Mouse (Mus musculus) myocyte (in vitro differentiated cells): ENCODE results near the gene Onecut3. TPM values are rescaled to one million over a fixed set of nuclear protein-coding genes. Genes with fewer than 3 reads are reported as not detected.

Experiments
- H3K27me3 ChIP-seq: one replicate; pipeline ENCODE4 v1.6.1; 2011; ENCODE audit not compliant: control insufficient read depth, insufficient read depth, insufficient read length
- H3K36me3 ChIP-seq: one replicate; pipeline ENCODE4 v1.6.1; 2011; ENCODE audit not compliant: control insufficient read depth, insufficient read depth
- H3K4me2 ChIP-seq: one replicate; pipeline ENCODE4 v1.6.1; 2011; ENCODE audit warnings: low read depth, control low read depth
- H3K4me3 ChIP-seq: one replicate; pipeline ENCODE4 v1.5.1; 2011; ENCODE audit warnings: mild to moderate bottlenecking, control low read depth, moderate library complexity
- H3K79me2 ChIP-seq: one replicate; pipeline ENCODE4 v1.6.1; 2011; ENCODE audit not compliant: control insufficient read depth, insufficient read depth
- H3ac ChIP-seq: one replicate; pipeline ENCODE4 v1.6.1; 2011; ENCODE audit not compliant: control insufficient read depth, insufficient read length
- CEBPB ChIP-seq: IDR thresholded peaks from 2 replicates; pipeline ENCODE4 v1.6.1; 2011; ENCODE audit warnings: mild to moderate bottlenecking, moderate library complexity; ENCODE audit not compliant: poor library complexity, insufficient read depth, severe bottlenecking
- E2F4 ChIP-seq: IDR thresholded peaks from one replicate; pipeline ENCODE4 v1.6.1; 2011; ENCODE audit warnings: mild to moderate bottlenecking, control low read depth, moderate library complexity; ENCODE audit not compliant: insufficient read depth
- MAX ChIP-seq: IDR thresholded peaks from one replicate; pipeline ENCODE4 v1.6.1; 2011; ENCODE audit warnings: low read depth, mild to moderate bottlenecking, control low read depth
- MYOD1 ChIP-seq, 3 experiments: IDR thresholded peaks; one replicate each; pipeline ENCODE4 v1.6.1; 2011; ENCODE audit warnings: control low read depth in 2 of 3, low read depth in 2 of 3, mild to moderate bottlenecking in 2 of 3, moderate library complexity in 1 of 3; ENCODE audit not compliant: insufficient read length in 2 of 3, control insufficient read depth in 1 of 3
- MYOG ChIP-seq, 3 experiments: IDR thresholded peaks; one replicate each; pipeline ENCODE4 v1.6.1; 2011; ENCODE audit warnings: control low read depth in 2 of 3, low read depth in 2 of 3, mild to moderate bottlenecking in 2 of 3; ENCODE audit not compliant: insufficient read length in 2 of 3, control insufficient read depth in 1 of 3, insufficient read depth in 1 of 3
- POLR2A ChIP-seq: IDR thresholded peaks from one replicate; pipeline ENCODE4 v1.6.1; 2011; ENCODE audit warnings: low read depth, mild to moderate bottlenecking, control low read depth, moderate library complexity; ENCODE audit not compliant: insufficient read length
- POLR2AphosphoS2 ChIP-seq: IDR thresholded peaks from one replicate; pipeline ENCODE4 v1.6.1; 2011; ENCODE audit warnings: low read depth, control low read depth; ENCODE audit not compliant: insufficient read length
- REST ChIP-seq: IDR thresholded peaks from one replicate; pipeline ENCODE4 v1.6.1; 2011; ENCODE audit warnings: mild to moderate bottlenecking, control low read depth, moderate library complexity; ENCODE audit not compliant: insufficient read depth, insufficient read length
- SRF ChIP-seq: IDR thresholded peaks from one replicate; pipeline ENCODE4 v1.6.1; 2011; ENCODE audit warnings: low read depth; ENCODE audit not compliant: control insufficient read depth, insufficient read length
- TCF12 ChIP-seq: IDR thresholded peaks from one replicate; pipeline ENCODE4 v1.6.1; 2011; ENCODE audit warnings: mild to moderate bottlenecking, control low read depth; ENCODE audit not compliant: poor library complexity, insufficient read depth, severe bottlenecking
- TCF3 ChIP-seq: IDR thresholded peaks from one replicate; pipeline ENCODE4 v1.6.1; 2011; ENCODE audit warnings: low read depth, control low read depth; ENCODE audit not compliant: insufficient read length
- USF1 ChIP-seq: IDR thresholded peaks from one replicate; pipeline ENCODE4 v1.6.1; 2011; ENCODE audit warnings: low read depth, mild to moderate bottlenecking, control low read depth, moderate library complexity
- polyA plus RNA-seq: library from polyadenylated mRNA; unstranded; fragments of >200 nt; fragmentation: generic; extraction: Trizol; gene quantifications from one replicate; pipeline ENCODE4 v1.2.1, GENCODE M21; 2012; ENCODE audit warnings: missing spikeins

Gene Onecut3
- polyA plus RNA-seq, 1 experiment = not detected

DNA sequence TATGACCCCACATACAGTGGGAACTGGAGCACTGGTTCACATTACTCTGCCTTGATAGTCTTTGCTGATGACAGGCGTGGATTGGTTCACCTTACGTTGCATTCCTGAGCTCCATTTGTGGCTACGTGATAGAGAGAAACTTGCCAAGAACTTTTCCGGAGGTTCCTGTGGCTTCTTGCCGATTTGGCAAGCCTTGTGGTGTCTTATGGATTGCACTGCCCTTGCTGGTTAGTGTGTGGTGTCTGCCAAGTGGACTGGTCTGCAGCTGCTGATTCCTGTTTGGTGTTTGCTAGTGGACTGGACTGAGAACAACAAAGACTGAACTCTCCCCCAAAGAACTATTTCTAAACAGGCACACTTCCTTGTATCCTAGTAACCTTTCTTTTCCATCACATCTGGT is 39.9 kb upstream of the Onecut3 start:
- no peaks in the 10 kb centered on the region for H3K36me3 ChIP-seq
- H3ac ChIP-seq = no peak overlapping the region
- no peak overlapping the region for H3K4me3 ChIP-seq
- no peak overlapping the region for H3K4me2 ChIP-seq
- no peaks in the 10 kb centered on the region for H3K79me2 ChIP-seq
- TF ChIP-seq CEBPB (no peak), E2F4 (no peak), POLR2AphosphoS2 (no peak), SRF (no peak), MAX (no peak), POLR2A (no peak), TCF12 (no peak)
- H3K27me3 ChIP-seq = peaks cover 7% of the 10 kb centered on the region

DNA sequence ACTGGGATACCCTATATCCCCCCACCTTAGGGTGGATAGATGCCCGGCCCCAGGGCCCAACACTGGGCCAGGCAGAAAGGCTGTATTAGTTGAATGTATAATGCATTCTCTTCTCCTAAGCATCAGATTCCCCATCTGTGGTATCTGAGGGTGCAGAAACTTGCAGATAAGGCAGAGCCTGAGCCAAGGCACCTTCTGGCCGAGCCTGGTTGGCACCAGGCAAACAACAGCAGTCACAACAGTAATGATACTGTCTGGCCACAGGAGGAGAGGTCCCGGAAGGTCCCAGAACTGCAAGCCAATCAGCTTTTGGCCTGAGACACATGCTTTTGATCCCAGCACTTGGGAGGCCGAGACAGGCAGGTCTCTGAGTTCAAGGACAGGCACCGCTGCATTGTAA is 38.9 kb upstream of the Onecut3 start:
- H3ac ChIP-seq = no peak overlapping the region
- no peaks in the 10 kb centered on the region for H3K36me3 ChIP-seq
- no peak overlapping the region for H3K4me3 ChIP-seq
- peaks cover 7% of the 10 kb centered on the region for H3K27me3 ChIP-seq
- no peaks in the 10 kb centered on the region for H3K79me2 ChIP-seq
- H3K4me2 ChIP-seq = no peak overlapping the region
- TF ChIP-seq POLR2A = no peak
- no peak for TF ChIP-seq TCF12
- no peak for TF ChIP-seq MYOG (IDR thresholded peaks at IDR 0.05; ENCODE audit: control insufficient read depth in 1 of 3, insufficient read depth in 1 of 3, insufficient read length in 2 of 3, low read depth in 2 of 3)
- no peak for TF ChIP-seq USF1

DNA sequence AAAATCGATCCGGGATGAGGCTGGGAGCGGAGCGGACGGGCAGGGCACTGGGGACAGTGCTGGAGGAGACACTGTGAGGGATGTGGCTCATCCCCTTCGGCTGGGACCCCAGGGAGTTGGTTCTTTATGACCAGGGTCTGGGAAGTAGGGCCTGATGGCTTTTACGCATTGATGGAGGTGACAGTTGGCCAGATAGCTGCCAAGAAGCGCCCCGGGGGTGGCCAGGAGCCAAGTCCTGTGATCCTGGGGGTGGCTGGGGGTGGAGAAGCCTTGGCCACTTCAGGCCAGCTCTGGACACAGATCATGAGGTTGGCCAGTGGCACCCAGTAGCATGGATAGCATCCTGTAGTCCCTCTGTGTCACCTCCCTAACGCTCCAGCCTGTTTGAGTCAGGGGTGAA is 35.4 kb upstream of the Onecut3 start:
- no peak overlapping the region for H3K4me3 ChIP-seq
- no peaks in the 10 kb centered on the region for H3K27me3 ChIP-seq
- TF ChIP-seq MAX (no peak), POLR2A (no peak), E2F4 (no peak), TCF3 (no peak), POLR2AphosphoS2 (no peak), USF1 (no peak), SRF (no peak), MYOD1 (IDR thresholded peaks at IDR 0.05; ENCODE audit: control insufficient read depth in 1 of 3, insufficient read length in 2 of 3, low read depth in 2 of 3) (no peak), TCF12 (no peak), REST (no peak), CEBPB (no peak), MYOG (IDR thresholded peaks at IDR 0.05; ENCODE audit: control insufficient read depth in 1 of 3, insufficient read depth in 1 of 3, insufficient read length in 2 of 3, low read depth in 2 of 3) (no peak)
- no peak overlapping the region for H3K4me2 ChIP-seq
- H3ac ChIP-seq = no peak overlapping the region
- no peaks in the 10 kb centered on the region for H3K79me2 ChIP-seq
- H3K36me3 ChIP-seq = no peaks in the 10 kb centered on the region

DNA sequence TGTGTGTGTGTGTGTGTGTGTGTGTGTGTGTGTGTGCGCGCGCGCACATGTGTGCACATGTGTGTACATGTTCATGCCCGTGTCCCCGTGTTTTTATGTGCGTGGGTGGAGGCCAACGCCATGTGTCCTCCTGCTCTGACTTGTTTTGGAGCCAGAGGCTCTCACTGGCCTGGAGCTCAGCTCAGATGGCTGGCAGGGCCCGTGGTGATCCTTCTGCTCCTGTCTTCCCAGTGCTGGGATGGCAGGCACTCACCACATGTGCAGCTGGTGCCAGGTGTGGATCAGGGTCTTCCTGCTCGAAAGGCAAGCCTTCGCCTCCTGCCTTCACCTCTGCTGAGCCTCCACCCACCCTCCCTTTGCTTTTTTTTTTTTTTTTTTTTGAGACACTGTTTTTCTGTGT is 35.0 kb upstream of the Onecut3 start:
- no peaks in the 10 kb centered on the region for H3K27me3 ChIP-seq
- H3K4me2 ChIP-seq = no peak overlapping the region
- TF ChIP-seq TCF3 = no peak
- no peak for TF ChIP-seq POLR2AphosphoS2
- no peak for TF ChIP-seq POLR2A
- TF ChIP-seq CEBPB = no peak
- no peak for TF ChIP-seq MAX
- no peak for TF ChIP-seq E2F4
- TF ChIP-seq MYOD1 (IDR thresholded peaks at IDR 0.05; ENCODE audit: control insufficient read depth in 1 of 3, insufficient read length in 2 of 3, low read depth in 2 of 3) = no peak
- TF ChIP-seq MYOG (IDR thresholded peaks at IDR 0.05; ENCODE audit: control insufficient read depth in 1 of 3, insufficient read depth in 1 of 3, insufficient read length in 2 of 3, low read depth in 2 of 3) = no peak
- TF ChIP-seq REST = no peak
- no peak for TF ChIP-seq USF1
- no peak for TF ChIP-seq SRF
- no peak for TF ChIP-seq TCF12
- no peak overlapping the region for H3ac ChIP-seq
- no peaks in the 10 kb centered on the region for H3K36me3 ChIP-seq
- no peaks in the 10 kb centered on the region for H3K79me2 ChIP-seq
- H3K4me3 ChIP-seq = no peak overlapping the region

DNA sequence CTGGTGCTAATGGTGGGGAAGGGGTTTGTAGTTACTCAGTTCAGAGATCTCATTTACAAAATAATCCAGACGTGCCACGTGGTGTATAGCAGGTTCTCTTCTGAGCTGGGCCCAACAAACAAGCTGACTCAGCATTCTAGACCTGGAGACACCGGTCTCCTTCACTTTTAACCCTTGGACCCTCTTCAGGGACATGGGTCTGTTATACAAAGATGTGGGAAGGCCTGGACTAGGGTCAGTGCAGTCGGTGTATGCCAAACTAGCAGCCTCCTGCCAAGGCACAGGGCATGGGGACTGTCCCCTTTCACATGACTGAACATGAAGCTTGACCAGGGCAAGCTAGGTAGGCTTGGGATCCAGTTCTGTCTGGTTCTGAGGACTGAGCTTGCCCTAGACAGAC is 34.3 kb upstream of the Onecut3 start:
- Histone ChIP-seq H3K4me2 (no peak overlapping the region), H3ac (no peak overlapping the region), H3K79me2 (no peaks in the 10 kb centered on the region), H3K4me3 (no peak overlapping the region), H3K27me3 (no peaks in the 10 kb centered on the region), H3K36me3 (no peaks in the 10 kb centered on the region)
- TF ChIP-seq CEBPB = no peak
- no peak for TF ChIP-seq TCF3
- no peak for TF ChIP-seq POLR2A
- TF ChIP-seq USF1 = no peak
